Mouse (Mus musculus) testis, adult 2 months (tissue): ENCODE data around the gene Gm49486. TPM values are rescaled to one million over a fixed set of nuclear protein-coding genes. Genes with fewer than 3 reads are reported as not detected.

Source experiments
- H3K27ac ChIP-seq: fragments of 200-500 bp; 2 replicates; pipeline ENCODE4 v1.5.1; 2012; ENCODE audit warnings: low read depth, low read length; ENCODE audit not compliant: control insufficient read depth, insufficient read depth
- H3K27me3 ChIP-seq: fragments of 200-500 bp; 2 replicates; pipeline ENCODE4 v1.6.1; 2012; ENCODE audit warnings: mild to moderate bottlenecking, low read length, moderate library complexity; ENCODE audit not compliant: control insufficient read depth, insufficient read depth
- H3K36me3 ChIP-seq: fragments of 200-500 bp; 2 replicates; pipeline ENCODE4 v1.6.1; 2012; ENCODE audit warnings: mild to moderate bottlenecking, low read length; ENCODE audit not compliant: control insufficient read depth, insufficient read depth
- H3K4me1 ChIP-seq: fragments of 200-500 bp; 2 replicates; pipeline ENCODE4 v1.6.1; 2012; ENCODE audit warnings: low read length; ENCODE audit not compliant: control insufficient read depth, insufficient read depth
- H3K4me3 ChIP-seq: fragments of 200-500 bp; 2 replicates; pipeline ENCODE4 v1.5.1; 2012; ENCODE audit warnings: low read depth, mild to moderate bottlenecking, low read length, moderate library complexity, mixed read lengths; ENCODE audit not compliant: control insufficient read depth
- CTCF ChIP-seq: fragments of 200-500 bp; IDR thresholded peaks from 2 replicates; pipeline ENCODE4 v1.5.1; 2012; ENCODE audit warnings: low read depth, mild to moderate bottlenecking, inconsistent platforms, low read length, moderate library complexity; ENCODE audit not compliant: control insufficient read depth, insufficient read depth, insufficient replicate concordance
- POLR2A ChIP-seq: fragments of 200-500 bp; IDR thresholded peaks from 2 replicates; pipeline ENCODE4 v1.6.1; 2012; ENCODE audit warnings: low read depth, mild to moderate bottlenecking, inconsistent platforms, low read length, moderate library complexity; ENCODE audit not compliant: control insufficient read depth
- polyA plus RNA-seq: library from polyadenylated mRNA; depleted of rRNA; stranded (reverse); fragments of >200 nt; gene quantifications from 2 replicates; pipeline ENCODE4 v1.2.3, GENCODE M21; 2012

The Gm49486 gene
- polyA plus RNA-seq, 1 experiment = 0.10 TPM

- no peaks in the 10 kb centered on the region for H3K27me3 ChIP-seq
- no peak overlapping the region for H3K4me3 ChIP-seq
- peaks cover 3% of the 10 kb centered on the region for H3K36me3 ChIP-seq
- H3K4me1 ChIP-seq = peaks cover 3% of the 10 kb centered on the region; the same call in 1 of the 2 replicates
- TF ChIP-seq CTCF = no peak
- no peak for TF ChIP-seq POLR2A
- H3K27ac ChIP-seq = no peak overlapping the region
Measured at GRCm38 (mm10) chr15:79235268-79235667, 6.1 kb downstream of the Gm49486 start.

GRCm38 (mm10) chr15:79238036-79238435, 8.8 kb downstream of the Gm49486 start:
- H3K36me3 ChIP-seq = no peaks in the 10 kb centered on the region; the same call in none of the 2 replicates
- H3K27ac ChIP-seq = no peak overlapping the region
- TF ChIP-seq CTCF = no peak
- TF ChIP-seq POLR2A = no peak
- no peaks in the 10 kb centered on the region for H3K4me1 ChIP-seq
- H3K27me3 ChIP-seq = no peaks in the 10 kb centered on the region
- no peak overlapping the region for H3K4me3 ChIP-seq

DNA sequence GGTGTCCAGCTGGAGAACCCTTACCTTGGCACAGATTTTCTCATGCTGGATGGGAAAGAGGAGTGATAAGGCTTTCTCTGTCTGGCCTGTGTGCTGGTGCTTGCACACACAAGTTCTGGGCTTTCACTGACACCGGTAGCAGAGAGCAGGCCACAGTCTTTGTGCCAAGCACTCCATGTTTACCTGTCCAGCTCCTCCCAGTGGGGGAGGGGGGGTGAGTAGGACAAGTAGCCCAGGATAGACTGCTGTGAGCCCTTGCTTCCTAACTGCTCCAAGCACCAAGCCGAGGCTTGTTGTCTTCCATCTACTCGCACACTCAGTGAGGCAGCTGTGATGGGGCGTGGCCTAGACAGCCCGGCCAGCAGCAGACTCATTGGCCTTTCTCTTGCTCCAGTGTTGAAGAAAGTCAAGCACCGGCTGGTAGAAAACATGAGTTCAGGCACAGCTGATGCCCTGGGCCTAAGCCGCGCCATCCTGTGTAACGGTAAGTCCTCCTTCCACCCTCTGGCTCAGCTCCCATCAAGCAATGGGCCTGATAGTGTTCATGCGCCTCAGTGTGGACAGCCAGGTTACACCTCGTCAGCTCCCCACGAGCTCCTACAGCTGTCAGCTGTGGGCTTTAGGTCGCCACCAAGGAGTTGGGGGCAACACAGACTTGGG, 13.5 kb downstream of the Gm49486 start:
- TF ChIP-seq POLR2A (no peak), CTCF (no peak)
- Histone ChIP-seq H3K27me3 (no peaks in the 10 kb centered on the region), H3K36me3 (peaks cover 5% of the 10 kb centered on the region), H3K4me1 (no peaks in the 10 kb centered on the region), H3K4me3 (no peak overlapping the region), H3K27ac (no peak overlapping the region)

- Histone ChIP-seq H3K27ac (no peak overlapping the region), H3K27me3 (no peaks in the 10 kb centered on the region), H3K4me1 (no peaks in the 10 kb centered on the region), H3K36me3 (peaks cover 5% of the 10 kb centered on the region), H3K4me3 (no peak overlapping the region)
- peak; percentile 99 for TF ChIP-seq CTCF
- no peak for TF ChIP-seq POLR2A
Measured at GRCm38 (mm10) chr15:79243234-79244042, 14.2 kb downstream of the Gm49486 start.

DNA sequence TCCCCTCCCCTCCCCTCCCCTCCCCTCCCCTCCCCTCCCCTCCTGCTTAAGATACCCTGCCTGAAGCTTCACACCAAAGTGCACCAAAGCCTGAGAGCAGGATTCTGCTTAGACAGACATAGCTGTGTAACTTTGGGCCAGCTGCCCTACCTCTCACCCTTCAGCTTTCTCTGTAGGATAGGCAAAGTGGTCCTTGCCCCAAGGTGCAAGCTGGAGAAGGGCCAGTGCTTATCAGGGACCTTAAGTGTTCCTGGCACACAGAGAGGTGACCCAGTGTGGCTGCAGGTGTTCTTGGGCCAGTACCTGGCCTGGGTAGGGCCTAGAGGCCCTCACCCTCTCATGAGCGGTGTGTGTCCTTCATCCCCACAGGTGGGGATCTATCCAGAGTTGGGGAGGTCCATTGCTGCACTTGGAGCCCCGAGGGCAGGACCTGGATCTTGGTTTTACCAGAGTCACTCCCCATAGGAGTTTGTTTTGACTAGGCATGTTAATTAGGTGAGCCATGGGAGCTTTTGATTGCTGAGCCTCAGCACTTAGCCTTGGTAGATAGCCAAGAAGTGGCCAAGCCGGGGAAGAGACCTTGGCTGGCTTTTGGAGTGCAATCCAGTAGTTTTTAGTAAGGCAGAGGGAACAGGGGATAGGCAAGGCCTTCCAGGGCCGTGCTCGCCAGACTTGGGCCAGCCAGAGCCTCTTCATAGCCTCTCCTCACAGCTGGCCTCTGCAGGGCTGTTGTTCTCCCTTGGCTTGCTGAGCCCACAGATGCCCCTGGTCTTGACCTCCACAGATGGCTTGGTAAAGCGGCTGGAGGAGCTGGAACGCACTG, 15.1 kb downstream of the Gm49486 start:
- Histone ChIP-seq H3K36me3 (peaks cover 5% of the 10 kb centered on the region), H3K4me1 (no peaks in the 10 kb centered on the region), H3K27ac (no peak overlapping the region), H3K27me3 (no peaks in the 10 kb centered on the region), H3K4me3 (no peak overlapping the region)
- TF ChIP-seq POLR2A (no peak), CTCF (no peak)

DNA sequence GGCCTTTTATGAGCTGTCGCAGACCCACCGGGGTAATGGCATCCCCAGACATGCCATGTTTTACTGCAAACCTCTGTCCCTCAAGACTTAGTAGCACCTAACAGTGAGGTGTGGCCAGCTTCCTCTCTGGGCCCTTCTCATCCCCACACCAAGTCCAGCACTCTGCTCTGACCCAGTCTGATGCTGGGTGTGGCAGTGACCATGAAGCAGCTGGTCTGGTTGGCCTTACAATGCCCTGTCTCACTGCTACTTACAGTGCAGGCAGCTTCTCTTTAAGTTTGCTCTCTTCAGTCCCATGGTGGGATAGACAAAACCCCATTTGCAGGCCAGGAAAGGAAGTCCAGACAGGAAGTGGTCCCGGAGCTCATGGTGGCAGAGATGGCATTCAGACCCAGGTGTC, 16.1 kb downstream of the Gm49486 start:
- Histone ChIP-seq H3K4me3 (no peak overlapping the region), H3K27me3 (no peaks in the 10 kb centered on the region), H3K36me3 (peaks cover 5% of the 10 kb centered on the region), H3K4me1 (no peaks in the 10 kb centered on the region), H3K27ac (no peak overlapping the region)
- no peak for TF ChIP-seq POLR2A
- no peak for TF ChIP-seq CTCF

DNA sequence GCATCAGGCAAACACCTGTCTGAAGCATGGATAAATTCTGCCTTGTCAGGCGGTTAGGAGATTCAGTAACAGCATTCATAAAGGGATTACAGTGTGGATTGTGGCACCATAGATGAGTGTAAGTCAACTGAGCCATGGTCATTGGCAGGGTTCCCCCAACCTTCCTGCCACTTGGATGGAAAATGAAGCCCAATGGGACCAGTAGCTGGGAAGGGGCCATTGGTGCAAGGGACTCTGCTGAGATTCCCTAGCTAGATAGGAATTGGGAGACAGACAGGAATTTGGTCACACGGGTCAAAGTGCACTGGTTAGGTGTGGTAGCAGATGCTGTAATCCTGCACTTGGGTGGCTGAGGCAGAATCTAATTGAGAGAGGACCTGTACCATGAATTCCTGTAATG, 21.0 kb downstream of the Gm49486 start:
- no peak overlapping the region for H3K27ac ChIP-seq
- no peak overlapping the region for H3K4me3 ChIP-seq
- peaks cover 22% of the 10 kb centered on the region for H3K4me1 ChIP-seq
- peaks cover 4% of the 10 kb centered on the region for H3K36me3 ChIP-seq
- H3K27me3 ChIP-seq = no peaks in the 10 kb centered on the region
- no peak for TF ChIP-seq CTCF
